Mouse (Mus musculus) ovary, postnatal 14 days (tissue): ENCODE data around the gene Nos3.
"Not testable (repeated sequence)": the region's sequence is repeated elsewhere in the genome, so short reads cannot be mapped to it uniquely, and the experiment has no call there.

Source experiments
- DNase-seq: peaks from one replicate; pipeline ENCODE4 v3.0.0; 2022; ENCODE audit warnings: low spot score

Gene Nos3

DNA sequence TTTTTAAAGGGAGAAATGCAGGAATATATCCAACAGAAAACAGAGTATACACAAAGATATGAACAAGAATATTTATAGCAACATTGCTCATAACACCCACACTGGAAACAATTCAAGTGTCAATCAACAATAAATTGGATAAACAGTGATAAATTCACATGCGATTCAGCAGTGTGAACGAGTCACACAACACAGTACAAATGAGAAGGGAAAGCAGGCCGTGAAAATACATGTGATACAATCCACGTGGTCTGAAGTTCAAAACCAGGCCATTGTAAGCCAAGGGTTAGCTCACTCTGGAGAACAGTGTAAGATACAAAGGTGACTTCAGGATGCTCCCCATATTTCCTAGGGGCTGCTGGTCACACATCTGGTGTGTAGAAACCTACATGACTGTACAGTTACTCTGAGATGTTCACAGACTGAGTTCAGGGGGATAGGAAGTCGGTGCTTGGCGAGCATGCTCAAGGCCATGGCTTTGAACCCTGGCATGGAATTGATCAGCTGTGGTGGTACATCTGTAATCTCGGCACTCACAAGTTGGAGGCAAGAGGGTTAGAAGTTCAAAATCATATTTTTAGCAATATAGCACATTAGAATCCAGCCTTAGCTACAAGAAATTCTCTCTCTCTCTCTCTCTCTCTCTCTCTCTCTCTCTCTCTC is 10.2 kb downstream of the Nos3 start:
- DNase-seq: no peak

DNA sequence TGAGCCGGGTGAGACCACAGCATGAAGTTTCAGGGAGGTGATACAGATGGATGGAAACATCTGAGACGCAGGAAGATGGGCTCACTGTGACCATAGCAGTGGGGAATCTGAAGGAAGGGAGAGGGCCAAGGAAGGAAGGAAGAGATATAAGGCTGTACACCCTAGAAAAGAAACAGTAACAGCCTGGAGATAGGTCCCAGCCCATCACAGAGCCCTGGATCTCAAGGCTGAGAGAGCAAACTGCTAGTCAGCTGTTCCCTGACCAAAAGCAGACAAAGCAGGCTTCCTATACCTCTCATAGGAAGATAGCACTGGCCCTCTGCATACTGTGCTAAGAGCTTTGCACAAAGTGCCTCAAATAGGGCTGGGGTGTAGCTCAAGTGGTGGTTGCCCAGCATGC is 14.1 kb downstream of the Nos3 start:
- no peak for DNase-seq

DNA sequence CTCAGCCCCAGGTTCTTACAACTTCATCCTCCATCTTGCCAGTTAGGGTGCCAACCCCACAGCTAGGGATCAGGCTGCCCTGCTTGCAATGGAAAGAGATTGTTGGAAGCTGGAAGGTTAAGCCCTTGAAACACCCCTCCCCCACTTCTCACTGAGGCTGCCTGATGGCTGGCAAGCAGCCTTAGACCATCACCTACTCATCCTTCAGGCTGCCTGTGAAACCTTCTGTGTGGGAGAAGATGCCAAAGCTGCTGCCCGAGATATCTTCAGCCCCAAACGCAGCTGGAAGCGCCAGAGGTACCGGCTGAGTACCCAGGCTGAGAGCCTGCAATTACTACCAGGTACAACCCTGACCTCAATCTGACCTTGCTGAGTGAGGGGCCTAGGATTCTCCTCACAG is 14.9 kb downstream of the Nos3 start:
- DNase-seq: no peak

DNA sequence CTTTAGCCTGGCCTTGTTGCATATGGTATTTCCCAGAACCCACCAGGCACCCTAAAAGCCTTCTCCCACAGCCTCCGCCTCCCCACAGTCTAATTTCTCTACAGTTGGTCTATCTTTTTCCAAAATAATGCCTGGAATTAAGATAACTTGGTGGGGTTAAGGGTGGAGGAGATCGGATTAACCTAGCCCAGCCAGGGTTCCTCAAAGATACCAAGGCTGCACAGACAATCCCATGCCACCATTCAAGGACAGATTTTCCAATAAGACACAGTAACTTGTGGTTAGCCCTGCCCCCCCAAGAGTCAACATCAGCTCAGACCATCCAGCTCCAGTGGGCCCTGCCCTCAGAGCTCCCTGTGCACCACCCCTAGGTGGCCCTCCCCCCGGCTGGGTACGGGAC is 15.9 kb downstream of the Nos3 start:
- no peak for DNase-seq

DNA sequence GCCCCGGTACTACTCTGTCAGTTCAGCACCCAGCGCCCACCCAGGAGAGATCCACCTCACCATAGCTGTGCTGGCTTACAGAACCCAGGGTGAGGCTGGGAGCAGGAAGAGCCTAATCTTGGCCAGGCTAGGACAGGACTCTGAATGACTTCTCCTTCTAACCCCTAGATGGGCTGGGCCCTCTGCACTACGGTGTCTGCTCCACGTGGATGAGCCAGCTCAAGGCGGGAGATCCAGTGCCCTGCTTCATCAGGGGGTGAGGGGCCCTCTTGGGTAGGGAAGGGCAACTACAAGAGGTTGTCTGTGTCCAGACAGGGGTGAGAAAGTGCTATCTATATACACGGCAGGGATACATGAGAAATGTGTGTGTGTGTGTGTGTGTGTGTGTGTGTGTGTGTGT is 16.9 kb downstream of the Nos3 start:
- DNase-seq: no peak

DNA sequence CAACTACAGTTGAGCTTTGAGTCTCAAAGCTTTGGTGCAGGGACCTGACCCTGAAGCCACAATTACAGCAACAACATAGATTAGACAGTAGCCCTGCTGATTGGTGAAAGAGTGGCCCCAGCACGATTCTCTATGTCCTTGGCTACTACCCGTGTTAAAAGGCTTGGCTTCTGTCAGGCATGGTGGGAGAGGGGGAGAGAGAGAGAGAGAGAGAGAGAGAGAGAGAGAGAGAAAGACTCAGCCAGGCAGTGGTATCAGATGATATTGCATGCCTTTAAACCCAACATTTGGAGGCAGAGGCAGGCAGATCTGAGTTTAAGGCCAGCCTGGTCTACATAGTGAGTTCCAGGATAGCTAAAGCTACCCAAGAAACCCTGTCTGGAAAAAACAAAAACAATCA is 17.4 kb downstream of the Nos3 start:
- no peak for DNase-seq

DNA sequence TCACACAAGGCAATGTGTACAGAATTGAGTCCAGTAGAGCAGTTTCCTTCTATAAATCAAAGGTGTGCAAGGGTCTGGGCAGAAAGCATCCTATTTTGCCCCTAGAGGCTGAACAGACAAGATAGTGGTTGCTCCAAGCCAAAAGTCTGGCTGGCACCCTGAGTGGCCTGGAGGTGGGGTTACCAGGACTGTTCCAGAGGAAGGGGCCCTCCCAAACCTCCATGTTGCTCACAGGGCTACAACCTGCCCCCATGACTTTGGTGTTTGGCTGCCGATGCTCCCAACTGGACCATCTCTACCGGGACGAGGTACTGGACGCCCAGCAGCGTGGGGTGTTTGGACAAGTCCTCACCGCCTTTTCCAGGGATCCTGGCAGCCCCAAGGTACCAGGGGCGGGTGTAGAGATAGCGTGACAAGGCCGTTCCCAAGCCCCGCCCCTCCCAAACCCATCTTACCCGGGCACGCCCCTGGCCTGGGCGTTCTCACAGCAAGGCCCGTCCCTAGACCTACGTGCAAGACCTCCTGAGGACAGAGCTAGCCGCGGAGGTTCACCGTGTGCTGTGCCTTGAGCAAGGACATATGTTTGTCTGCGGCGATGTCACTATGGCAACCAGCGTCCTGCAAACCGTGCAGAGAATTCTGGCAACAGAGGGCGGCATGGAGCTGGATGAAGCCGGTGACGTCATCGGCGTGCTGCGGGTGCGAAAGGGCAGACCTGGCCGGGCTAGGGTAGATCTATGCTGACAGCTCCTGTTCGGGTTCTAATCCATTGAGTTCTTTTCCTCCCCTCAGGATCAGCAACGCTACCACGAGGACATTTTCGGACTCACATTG is 18.6 kb downstream of the Nos3 start:
- DNase-seq: peak; percentile 77

DNA sequence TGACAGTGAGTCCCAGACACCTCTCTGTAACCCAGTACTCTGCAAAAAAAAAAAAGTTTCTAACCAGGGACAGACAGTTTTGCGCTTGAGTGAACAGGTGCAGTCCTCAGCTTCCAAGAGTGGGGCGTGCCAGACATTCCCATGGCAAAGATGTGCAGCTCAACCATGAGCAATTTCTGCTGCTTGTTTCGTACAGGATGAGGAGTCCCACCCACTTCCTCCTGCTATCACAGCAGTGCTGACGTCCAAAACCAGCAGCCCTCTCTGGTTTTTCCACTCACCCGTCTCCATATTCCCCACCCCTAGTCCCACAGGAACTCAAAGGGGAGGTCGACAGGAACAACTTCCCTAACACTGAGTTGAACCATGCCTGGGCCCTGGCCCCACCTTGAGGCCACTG is 19.8 kb downstream of the Nos3 start:
- no peak for DNase-seq

DNA sequence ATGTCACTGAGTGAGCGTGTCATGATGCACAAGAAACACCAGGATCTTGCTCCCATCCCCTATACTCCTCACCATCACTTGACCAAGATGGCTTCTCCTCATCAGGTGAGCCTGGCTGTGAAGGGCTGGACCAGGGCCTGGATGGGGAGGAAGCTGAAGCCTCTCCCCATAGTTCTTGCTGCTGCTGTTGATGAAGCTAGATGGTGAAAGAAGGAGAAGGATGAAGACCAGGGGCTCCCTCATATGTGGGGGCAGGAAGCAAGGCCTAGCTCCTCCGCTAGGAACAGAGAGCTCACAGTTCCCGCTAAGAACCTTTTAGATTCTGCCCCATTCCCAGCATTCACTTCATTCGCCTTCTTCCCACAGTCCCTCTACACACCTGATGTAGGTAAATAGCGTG is 20.8 kb downstream of the Nos3 start:
- DNase-seq: no peak

DNA sequence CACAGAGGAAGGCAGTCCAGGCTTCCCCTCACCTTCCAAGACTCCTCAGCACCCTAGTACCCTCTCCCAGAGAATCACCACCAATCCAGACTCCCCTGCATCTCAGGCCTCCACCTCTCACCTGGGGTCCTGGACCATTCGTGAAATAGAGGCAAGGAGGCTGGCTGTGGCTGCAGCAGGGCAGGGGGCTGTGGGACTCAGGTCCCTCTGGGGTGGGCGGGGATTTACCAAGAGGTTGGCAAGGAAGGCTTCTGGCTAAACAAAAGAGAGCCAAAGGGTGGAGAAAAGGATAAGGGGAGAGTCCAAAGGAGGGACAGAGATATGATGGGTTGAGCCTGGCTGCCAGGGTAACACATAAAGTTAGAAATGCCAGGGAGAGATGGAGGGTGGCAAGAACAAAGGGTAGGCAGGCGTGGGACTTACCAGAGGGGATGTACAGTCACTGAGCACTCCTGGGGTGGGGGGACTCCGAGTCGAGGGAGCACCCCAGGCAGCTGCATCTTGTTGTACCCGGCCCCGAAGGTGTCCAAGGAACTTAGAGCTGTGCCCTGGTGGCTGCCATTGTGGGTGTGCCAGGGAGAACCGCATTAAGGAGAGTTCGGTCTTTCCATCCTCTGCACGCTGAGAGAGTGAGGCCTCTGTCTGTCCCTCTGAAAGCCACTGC is 21.4 kb downstream of the Nos3 start:
- DNase-seq: no peak

DNA sequence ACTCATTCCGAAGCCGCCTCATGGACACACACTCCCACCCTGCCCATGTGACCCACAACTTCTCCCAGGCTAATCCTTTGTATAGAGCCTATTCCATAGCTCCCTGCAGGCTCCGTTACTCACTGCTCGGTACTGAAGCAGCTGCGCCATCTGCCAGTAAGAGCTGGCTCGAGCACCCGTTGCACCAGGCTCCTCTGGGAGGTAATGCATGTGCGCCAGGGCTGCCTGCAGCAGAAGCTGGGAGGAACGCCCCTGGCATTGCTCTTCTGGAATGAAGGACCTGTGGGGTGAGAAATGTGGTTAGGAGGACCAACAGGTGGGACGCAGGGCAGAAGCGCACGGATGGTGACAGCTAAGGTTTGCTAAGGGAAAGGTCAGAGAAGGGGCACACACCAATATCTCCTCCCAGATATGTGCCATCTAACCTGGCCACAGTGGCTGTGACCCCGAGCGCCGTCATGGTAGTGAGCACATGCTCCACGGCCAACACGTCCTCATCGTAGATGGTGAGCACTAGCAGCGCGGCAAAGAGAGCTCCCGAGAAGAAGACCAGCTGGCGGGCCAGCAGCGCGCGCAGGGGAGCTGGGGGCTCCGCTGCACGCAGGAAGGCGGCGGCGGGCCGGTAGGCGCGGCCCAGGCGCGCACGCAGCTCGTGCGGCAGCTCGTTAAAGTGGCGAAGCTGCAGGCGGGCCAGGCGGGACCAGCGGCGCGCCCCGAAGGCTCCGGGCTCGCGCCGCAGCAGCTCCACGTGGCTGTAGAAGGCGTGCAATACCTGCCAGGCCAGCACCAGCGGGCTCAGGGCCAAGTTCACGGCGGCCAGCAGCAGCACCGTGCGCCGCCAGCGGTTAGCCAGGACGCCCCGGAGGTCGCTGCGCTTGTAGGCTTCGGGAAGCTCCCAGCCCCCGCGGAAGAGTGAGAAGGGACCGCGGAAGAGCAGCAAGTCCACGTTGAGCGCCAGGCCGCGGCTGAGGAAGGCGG is 22.9 kb downstream of the Nos3 start:
- no peak for DNase-seq

DNA sequence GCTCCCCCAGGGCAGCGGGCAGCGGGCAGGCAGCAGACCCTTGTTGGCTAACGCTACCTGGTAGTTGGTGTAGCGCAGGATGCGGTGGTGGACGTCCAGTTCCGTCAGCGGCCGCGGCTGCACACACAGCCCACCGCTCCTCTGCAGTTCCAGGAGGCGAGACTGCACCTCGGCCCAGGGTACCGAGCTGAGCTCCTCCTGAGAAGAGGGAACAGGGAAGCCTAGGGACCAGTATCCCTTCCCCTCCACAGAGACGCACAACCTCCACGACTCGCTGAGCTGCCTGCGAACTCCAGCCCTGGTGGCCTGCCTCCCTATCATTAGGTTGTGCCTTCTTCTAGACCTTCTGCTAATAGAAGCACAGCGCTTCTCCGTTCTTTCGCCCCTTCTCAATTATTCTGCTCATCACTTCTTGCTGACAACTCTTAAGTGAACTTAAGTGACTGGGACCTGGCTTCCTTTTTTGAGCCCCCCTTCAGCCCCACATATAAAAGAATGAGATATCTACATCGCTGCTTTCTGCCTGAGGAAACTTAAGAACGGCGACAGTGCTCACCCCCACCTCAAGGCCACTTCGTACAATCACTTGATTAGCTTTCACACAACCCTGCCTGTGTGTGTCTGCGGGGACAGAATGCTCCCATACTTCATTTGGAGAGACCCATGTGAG is 23.8 kb downstream of the Nos3 start:
- no peak for DNase-seq

DNA sequence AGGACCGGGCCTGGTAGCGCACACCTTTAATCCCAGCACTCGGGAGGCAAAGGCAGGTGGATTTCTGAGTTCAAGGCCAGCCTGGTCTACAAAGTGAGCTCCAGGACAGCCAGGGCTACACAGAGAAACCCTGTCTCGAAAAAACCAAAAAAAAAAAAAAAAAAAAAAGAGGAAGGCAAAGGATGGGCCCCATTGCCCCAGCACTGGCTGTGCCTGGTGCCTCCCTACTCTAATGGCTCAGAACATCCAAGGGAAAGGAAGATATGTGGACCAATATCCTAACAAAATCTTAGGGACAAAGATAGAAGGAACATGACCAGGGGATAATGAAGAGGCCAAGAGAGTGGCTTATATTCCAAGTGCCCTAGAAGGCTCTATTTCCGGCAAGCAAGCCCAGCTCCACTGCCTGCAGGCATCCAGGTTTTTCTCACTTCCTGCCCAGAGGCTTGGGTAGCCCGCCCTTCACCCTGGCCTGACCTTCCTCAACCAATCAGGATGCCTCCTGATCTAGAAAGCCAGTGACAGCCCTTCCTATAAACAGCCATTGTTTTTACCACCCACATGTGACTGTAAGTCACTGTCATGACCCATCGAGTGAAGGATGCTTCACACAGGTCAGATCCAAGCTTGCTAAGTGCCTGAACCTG is 24.5 kb downstream of the Nos3 start:
- no peak for DNase-seq

DNA sequence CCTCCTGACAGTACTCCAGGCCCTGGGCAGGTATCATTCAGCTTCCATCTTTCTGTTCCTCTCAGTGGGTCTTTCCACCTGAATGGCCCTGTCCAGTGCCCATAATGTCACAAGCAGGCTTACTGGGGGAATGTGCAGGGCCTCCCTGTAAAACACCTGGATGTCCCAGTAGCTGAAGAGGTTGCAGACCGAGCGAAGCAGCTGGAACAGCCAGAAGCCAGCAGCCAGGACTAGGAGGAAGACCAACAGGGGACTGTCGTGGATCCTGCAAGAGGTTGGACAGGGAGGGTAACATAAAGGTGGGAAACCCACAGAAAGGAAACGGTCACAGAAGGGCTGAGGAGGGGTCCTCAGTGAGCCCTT is 25.0 kb downstream of the Nos3 start:
- no peak for DNase-seq

DNA sequence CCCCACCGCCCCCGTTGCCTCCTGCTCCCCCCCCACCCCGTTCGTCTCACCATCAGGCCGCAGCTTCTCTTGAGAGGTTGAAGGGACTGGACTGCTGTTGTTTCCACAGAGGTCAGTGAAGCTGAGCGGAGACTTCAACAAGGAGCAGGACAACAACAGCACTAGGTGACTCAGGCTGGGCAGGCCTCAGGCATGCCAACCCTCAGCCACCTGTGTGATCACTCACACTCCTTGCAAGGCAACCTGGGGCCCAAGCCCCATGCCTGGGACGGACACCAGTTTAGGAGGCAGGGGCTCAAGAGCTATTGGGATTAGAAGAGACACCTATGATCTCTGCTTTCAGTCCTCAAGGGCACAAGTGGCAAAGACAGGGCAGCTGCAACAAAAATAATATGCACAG is 27.3 kb downstream of the Nos3 start, which contains the start of gene Atg9b:
TSS of gene Atg9b (minus strand) at position 280 of the 400 bp plus-strand sequence.
- no peak for DNase-seq

DNA sequence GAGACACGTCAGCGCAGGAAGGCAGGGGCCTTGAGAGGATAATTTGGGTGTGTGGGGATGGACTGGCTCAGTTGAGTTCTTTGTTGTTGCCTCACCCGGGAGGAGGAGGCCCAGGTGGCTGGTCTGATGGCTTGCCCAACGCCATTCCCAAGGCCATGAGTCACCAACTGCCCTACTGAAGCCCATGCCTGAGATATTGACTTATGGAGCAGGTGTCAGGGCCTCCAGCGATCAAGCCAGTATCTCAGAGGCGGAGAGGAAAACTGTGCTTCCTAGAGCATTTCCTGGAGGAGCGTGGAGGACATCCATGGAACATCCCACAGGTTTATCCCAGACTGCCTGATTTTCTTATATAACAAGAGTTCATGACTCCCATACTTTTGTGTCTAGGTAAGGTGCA is 28.1 kb downstream of the Nos3 start:
- no peak for DNase-seq

DNA sequence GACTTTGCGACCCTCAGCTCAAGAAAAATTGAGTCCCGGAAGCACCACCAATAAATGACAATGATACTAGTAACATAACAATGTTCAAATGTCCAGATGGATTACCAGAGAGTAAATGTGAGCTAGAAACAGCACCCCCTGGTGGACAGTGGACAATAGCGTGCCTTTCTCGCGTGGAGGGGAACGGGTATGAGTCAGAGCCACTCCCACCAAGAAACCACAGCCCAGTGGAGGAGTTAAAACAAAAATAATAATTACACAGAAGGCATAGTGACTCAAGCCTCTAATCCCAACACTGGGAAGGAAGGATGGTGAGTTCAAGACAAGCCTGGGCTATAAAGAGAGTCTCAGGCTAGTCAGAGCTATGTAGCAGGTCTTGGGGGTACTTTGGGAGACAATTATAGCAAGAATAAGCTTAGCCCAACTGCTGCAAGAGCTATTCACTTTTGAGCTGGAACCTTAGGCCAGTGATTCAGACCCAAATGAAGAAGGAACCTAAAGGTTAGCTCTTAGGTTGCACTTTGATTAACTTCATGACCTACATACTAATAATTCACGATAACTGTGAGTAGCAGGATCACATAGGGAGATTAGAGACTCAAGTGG is 28.9 kb downstream of the Nos3 start, which contains the start of gene Abcb8:
TSS of gene Abcb8 (plus strand) at position 272 of the 606 bp plus-strand sequence.
- DNase-seq: peak; percentile 75

DNA sequence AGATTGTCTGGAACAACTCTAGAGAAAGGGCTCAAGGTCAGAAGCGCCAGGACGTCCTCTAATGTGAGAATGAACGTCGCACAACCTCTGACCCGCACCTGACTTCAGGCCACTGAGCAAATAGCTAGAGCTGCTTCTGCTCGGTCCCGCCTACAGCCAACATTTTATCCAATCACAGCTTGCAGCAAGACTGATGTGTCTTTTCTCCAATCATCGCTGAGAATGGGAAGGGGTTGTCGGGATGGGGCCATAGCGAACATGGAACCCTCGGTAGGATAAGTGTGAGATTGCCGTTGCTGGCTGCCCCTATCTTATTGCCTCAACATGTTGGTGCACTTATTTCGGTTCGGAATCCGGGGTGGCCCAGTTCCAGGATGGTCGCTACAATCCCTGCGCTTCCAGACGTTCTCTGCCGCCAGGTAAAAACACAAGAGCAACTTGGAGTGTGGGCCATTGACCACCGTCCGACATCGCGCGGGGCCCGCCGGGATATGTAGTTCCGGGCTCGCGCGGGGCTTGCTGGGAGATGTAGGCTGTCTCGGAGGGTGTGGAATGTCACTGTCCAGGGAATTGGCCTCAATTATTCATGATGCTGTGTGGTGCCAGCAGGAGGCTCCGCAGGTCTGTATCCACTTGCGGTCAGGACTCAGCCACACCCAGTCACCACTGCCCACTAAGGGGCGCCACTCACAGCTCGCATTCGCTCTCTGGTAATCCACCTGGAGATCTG is 29.7 kb downstream of the Nos3 start:
- DNase-seq: peak; percentile 92

DNA sequence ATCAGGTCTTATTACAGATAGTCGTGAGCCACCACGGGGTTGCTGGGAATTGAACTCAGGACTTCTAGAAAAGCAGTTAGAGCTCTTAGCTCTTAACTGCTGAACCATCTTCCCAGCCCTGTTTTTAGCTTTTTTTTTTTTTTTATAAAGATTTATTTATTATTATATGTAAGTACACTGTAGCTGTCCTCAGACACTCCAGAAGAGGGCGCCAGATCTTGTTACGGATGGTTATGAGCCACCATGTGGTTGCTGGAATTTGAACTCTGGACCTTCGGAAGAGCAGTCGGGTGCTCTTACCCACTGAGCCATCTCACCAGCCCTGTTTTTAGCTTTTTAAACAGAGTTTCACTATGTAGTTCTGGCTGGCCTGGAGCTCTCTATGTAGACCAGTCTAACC is 31.6 kb downstream of the Nos3 start:
- DNase-seq: not testable (repeated sequence)

DNA sequence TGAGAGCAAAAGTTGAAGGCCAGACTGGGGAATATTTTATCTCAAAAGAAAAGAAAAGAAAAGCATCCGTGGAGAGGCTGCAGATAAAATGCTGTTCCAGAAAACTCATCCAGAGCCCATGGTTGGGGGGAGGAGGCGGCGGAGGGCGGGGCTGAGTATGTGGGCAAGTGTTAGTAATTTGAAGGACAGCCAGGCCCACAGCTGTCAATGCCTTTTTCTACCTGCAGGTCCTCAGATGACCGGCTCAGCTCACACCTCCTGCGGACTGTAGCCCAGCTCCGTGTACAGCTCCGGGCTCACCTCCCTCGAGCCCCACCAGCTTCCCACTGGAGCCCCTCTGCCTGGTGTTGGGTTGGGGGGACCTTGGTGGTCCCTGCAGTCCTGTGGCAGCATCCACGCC is 35.1 kb downstream of the Nos3 start:
- no peak for DNase-seq
